Mouse (Mus musculus) thymus, postnatal 25 days (tissue): ENCODE results near the gene Loxl1.

Experiments used
- DNase-seq: peaks from one replicate; pipeline ENCODE4 v3.0.0; 2022

The Loxl1 gene

GRCm38 (mm10) chr9:58311191-58311910 lies 1.6 kb downstream of the Loxl1 start:
- no peak for DNase-seq

- no peak for DNase-seq
Measured at GRCm38 (mm10) chr9:58310043-58310660, 2.8 kb downstream of the Loxl1 start.

GRCm38 (mm10) chr9:58308395-58308794 lies 4.6 kb downstream of the Loxl1 start:
- DNase-seq, result no peak

GRCm38 (mm10) chr9:58305686-58306085 lies 7.3 kb downstream of the Loxl1 start:
- no peak for DNase-seq

GRCm38 (mm10) chr9:58303599-58304271 lies 9.3 kb downstream of the Loxl1 start:
- DNase-seq, result no peak

- no peak for DNase-seq
Measured at GRCm38 (mm10) chr9:58303115-58303514, 9.9 kb downstream of the Loxl1 start.

GRCm38 (mm10) chr9:58299356-58299799 lies 13.6 kb downstream of the Loxl1 start:
- DNase-seq, result no peak

GRCm38 (mm10) chr9:58297961-58298477 lies 15.0 kb downstream of the Loxl1 start:
- DNase-seq, result no peak

- no peak for DNase-seq
Measured at GRCm38 (mm10) chr9:58297065-58297464, 15.9 kb downstream of the Loxl1 start.

- no peak for DNase-seq
Measured at GRCm38 (mm10) chr9:58295766-58296361, 17.1 kb downstream of the Loxl1 start.

GRCm38 (mm10) chr9:58295345-58295744 lies 17.6 kb downstream of the Loxl1 start:
- DNase-seq, result no peak

- DNase-seq, result no peak
Measured at GRCm38 (mm10) chr9:58294527-58294926, 18.5 kb downstream of the Loxl1 start.

GRCm38 (mm10) chr9:58289901-58290300 lies 23.1 kb downstream of the Loxl1 start:
- no peak for DNase-seq

GRCm38 (mm10) chr9:58289090-58289489 lies 23.9 kb downstream of the Loxl1 start:
- DNase-seq, result no peak

GRCm38 (mm10) chr9:58283431-58283830 lies 29.6 kb downstream of the Loxl1 start:
- no peak for DNase-seq

GRCm38 (mm10) chr9:58281597-58281996 lies 31.4 kb downstream of the Loxl1 start:
- peak; percentile 59 for DNase-seq

- DNase-seq, result peak; percentile 67
Measured at GRCm38 (mm10) chr9:58280259-58281109, 32.5 kb downstream of the Loxl1 start.

- no peak for DNase-seq
Measured at GRCm38 (mm10) chr9:58279780-58280179, 33.2 kb downstream of the Loxl1 start.

- no peak for DNase-seq
Measured at GRCm38 (mm10) chr9:58278821-58279723, 33.9 kb downstream of the Loxl1 start.

GRCm38 (mm10) chr9:58278313-58278712 lies 34.7 kb downstream of the Loxl1 start:
- no peak for DNase-seq

GRCm38 (mm10) chr9:58276346-58276745 lies 36.6 kb downstream of the Loxl1 start:
- DNase-seq, result no peak
